Mouse (Mus musculus): ENCODE results near the gene Pef1.

DNA sequence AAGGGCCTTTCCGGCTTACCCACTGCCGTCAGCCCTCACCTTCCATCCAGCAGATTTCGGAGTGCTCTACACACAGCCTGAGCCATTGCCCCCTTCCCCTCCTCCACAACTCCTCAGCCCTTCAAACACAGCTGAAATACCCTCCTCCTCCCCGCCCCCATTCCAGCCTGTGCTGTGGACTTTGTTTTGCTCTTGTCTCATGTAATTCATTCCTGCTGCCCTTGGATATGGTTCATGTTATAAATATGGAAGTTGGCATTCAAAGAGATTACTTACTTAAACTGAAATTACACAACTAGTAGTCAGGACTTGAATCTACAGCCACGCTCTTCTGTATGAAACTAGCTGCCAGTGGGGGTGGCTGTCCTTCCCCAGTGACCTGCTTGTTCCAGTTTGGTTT, 20.7 kb downstream of the Pef1 start:
- TF ChIP-seq CTCF (IDR thresholded peaks at IDR 0.05; ENCODE audit: borderline replicate concordance, control insufficient read depth, extremely low read depth, insufficient read depth, low read length, poor library complexity) (no peak), POLR2A (IDR thresholded peaks at IDR 0.05; ENCODE audit: control insufficient read depth, extremely low read depth, insufficient read depth, low read length, poor library complexity) (no peak)

Data from thymus, adult 2 months (tissue).